Mouse (Mus musculus) megakaryocyte, embryonic 14.5 days (primary cell): ENCODE measurements around the gene Ano6. TPM values are rescaled to one million over a fixed set of nuclear protein-coding genes. Genes with fewer than 3 reads are reported as not detected.
A peak's percentile ranks its signal among the peaks of the same experiment; 100 is the strongest.

ENCODE experiments used
- H3K27me3 ChIP-seq: replicated peaks from 2 replicates; pipeline ENCODE3; 2012; ENCODE audit warnings: inconsistent platforms
- H3K36me3 ChIP-seq: replicated peaks from 2 replicates; pipeline ENCODE3; 2012; ENCODE audit warnings: low read length, inconsistent platforms, mixed read lengths
- H3K4me1 ChIP-seq: 2 replicates; pipeline ENCODE4 v1.6.1; 2012; ENCODE audit warnings: inconsistent platforms
- H3K4me3 ChIP-seq: replicated peaks from 2 replicates; pipeline ENCODE3; 2012; ENCODE audit warnings: moderate library complexity, mild to moderate bottlenecking, inconsistent platforms
- H3K9me3 ChIP-seq: 2 replicates; pipeline ENCODE4 v1.6.1; 2012; ENCODE audit warnings: inconsistent platforms
- FLI1 ChIP-seq: IDR thresholded peaks from 2 replicates; pipeline ENCODE4 v1.6.1; 2012; ENCODE audit warnings: low read length, inconsistent platforms, mixed read lengths
- GATA1 ChIP-seq: IDR thresholded peaks from 3 replicates; pipeline ENCODE4 v1.6.1; 2012; ENCODE audit warnings: mixed read lengths, low read length, inconsistent platforms, borderline replicate concordance
- polyA plus RNA-seq: library from polyadenylated mRNA; stranded (reverse); fragments of >175 nt; gene quantifications from 2 replicates; pipeline ENCODE4 v1.2.3, GENCODE M21; 2012; ENCODE audit warnings: low replicate concordance; ENCODE audit not compliant: insufficient read depth

The Ano6 gene
- polyA plus RNA-seq, 1 experiment: 10.3 TPM

DNA sequence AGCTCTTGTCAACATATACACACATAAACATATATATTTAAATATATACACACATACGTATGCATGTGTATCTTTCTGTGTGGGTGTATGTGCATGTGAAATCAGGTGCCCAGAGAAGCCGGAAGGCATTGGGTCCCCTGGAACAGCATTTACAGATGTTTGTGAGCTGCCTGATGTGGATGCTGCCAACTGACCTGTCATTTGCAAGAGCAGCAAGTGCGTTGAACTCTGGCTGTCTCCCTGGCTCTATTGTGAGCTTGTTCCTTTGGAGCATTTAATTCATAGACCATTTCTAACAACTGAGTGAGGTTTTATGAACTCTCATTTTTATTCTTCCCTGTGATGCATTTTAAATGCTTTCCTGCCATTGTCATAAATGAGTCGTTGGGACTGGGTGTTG lies 91.8 kb downstream of the Ano6 start:
- Histone ChIP-seq H3K4me3 (peak overlapping the region; percentile 9), H3K27me3 (no peaks in the 10 kb centered on the region), H3K4me1 (peaks cover 92% of the 10 kb centered on the region), H3K36me3 (peaks cover 59% of the 10 kb centered on the region), H3K9me3 (no peaks in the 10 kb centered on the region)
- TF ChIP-seq FLI1 (no peak), GATA1 (no peak)

DNA sequence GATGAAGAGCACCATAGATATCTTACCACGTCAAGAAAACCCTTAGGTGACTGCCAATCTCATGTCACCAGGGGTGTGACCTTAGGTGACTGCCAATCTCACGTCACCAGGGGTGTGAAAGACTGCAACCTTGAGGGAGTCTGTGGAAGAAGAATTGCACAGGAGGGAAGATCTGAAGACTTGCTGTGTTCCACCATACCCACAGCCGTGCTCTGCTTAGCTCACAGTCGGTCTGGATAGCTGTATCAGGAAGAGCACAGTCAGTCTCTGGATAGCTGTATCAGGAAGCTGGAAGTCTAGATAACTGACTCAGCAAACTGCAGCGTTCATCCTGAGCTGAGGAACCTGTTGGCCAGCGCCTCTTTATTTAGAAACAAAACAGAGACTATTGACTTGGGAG lies 92.9 kb downstream of the Ano6 start:
- peaks cover 54% of the 10 kb centered on the region for H3K36me3 ChIP-seq
- TF ChIP-seq GATA1 (peak; percentile 45; the same call in 1 of the 3 replicates), FLI1 (no peak)
- H3K4me1 ChIP-seq: peaks cover 92% of the 10 kb centered on the region
- no peaks in the 10 kb centered on the region for H3K27me3 ChIP-seq
- H3K4me3 ChIP-seq: peak overlapping the region; percentile 86
- no peaks in the 10 kb centered on the region for H3K9me3 ChIP-seq

DNA sequence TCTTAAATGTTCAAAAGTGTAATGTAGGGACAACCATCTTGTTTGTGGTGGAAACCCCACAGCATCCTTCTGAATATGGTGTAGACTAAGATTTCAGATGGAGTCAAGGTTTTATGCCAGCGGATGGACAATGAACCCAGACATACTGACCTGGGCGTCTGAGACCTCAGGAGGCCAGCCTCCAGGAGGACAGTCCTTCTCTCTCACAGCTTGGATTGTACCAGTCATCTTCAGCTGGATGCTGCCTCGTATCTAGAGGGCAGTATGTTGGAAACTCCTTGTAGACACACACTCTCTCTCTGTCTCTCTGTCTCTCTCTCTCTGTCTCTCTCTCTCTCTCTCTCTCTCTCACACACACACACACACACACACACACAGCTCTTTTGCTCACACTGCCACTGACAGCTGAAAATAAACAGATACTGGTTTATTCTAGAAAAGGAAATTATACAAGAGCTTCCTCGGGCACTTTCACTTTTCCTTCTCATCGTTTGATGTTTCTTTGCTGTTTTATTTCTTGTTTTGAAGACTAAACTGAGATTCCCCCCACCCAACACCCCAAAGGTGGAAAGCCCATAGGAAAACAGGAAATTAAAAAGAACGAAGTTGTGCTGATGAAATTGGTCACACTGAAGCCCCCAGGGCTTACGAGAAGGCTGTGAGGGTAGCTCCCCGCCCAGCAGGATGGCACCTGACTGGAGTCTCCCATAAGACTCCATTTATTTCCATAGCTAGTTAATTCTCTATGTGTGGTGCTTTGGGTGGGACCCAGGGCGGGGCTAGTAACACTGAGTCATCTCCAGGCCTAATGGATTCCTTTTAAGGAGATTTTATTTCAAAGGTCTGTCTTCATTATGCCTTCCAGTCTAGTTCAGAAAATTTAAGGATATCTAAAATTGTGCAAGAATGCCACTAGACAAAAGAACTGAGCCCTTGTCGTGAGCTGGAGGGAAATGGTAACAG lies 94.3 kb downstream of the Ano6 start:
- peaks cover 4% of the 10 kb centered on the region for H3K9me3 ChIP-seq

DNA sequence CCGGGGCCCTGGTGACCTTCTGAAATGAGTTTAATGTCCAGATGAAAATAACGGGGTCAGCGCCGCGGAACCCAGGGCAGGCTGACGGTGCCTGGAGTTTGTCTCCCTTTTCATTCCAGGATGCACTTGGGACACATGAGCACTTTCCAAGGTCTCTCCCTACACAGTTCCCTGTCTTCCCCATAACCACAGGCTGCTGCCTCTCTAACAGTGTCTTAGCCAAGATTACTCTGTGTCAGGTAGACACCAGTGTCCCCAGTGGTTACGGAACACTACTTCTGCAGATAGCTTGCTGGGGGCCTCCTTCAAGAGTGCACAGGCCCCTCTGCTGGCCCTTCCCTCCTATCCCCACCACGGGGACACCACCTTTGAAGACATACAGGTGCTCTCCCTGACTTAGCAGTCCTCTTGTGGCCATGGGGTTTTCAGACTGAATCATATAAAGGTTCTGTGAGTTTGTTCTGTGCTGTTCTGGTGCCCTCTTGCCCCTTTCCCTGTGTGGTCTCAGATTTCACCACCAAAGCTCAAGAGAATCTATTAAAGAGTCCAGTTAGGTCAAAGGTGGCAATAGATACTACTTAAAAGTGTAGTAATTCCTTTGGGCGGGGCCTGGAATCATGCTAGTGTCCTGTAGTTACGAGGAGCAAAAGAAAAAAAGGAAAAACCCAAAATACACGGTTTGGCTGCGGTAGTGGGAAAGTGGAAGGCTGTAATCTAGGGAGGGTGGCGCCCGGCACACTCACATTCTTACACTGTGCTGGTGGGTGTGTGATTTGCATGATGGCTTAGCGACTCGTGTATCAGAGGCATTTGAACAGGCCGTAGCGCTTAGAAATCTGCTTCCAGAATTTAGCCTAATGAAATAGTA lies 95.5 kb downstream of the Ano6 start:
- Histone ChIP-seq H3K27me3 (no peaks in the 10 kb centered on the region), H3K9me3 (peaks cover 6% of the 10 kb centered on the region), H3K36me3 (peaks cover 59% of the 10 kb centered on the region), H3K4me1 (peaks cover 88% of the 10 kb centered on the region), H3K4me3 (peak overlapping the region; percentile 35)
- TF ChIP-seq FLI1 (no peak), GATA1 (no peak)

More for the DNA sequence above, 94.3 kb downstream of the Ano6 start:
- peaks cover 93% of the 10 kb centered on the region for H3K4me1 ChIP-seq
- no peak for TF ChIP-seq FLI1
- no peak for TF ChIP-seq GATA1
- peaks cover 56% of the 10 kb centered on the region for H3K36me3 ChIP-seq
- H3K27me3 ChIP-seq: no peaks in the 10 kb centered on the region
- H3K4me3 ChIP-seq: peak overlapping the region; percentile 71

DNA sequence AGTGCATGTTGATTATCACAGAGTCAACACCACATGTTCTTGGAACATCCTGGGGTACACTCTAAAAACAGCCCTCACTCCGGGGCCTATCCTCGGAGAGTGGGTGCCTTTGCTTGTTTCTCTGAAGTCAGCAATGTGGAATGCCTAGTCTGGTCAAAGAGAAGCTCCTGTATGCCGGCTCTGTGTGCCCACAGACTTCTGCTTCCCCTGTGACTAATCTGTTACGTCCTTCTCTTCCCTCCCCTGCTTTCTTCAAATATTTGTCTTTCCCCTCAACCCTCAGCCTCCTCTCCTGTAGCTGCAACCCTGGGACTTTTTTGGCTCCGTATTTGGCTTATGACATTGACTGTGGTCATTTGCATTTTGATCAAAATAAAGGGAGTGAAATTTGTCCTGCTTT lies 96.7 kb downstream of the Ano6 start:
- peaks cover 60% of the 10 kb centered on the region for H3K36me3 ChIP-seq
- no peaks in the 10 kb centered on the region for H3K27me3 ChIP-seq
- H3K4me3 ChIP-seq: peak overlapping the region; percentile 53
- H3K4me1 ChIP-seq: peaks cover 87% of the 10 kb centered on the region
- TF ChIP-seq FLI1 (no peak), GATA1 (no peak)
- H3K9me3 ChIP-seq: peaks cover 6% of the 10 kb centered on the region

DNA sequence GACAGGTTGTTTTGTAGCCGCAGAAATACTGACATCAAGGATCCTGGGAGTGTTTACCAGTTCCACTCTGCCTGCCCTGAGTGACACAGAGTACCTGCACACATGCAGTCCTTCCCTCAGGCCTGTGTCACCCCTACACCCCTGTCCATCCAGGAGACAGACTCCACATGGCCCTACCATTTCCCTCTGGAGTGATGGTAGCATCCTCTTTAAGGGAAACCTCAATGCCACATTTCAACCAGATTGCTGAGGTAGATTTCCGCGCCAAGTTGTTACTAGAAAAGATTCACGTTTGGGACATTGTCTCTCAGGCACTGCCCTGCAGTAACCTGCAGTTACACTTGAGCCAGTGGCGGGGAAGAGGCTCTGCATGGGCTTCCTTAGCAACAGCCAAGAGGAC lies 97.9 kb downstream of the Ano6 start:
- Histone ChIP-seq H3K4me3 (no peak overlapping the region), H3K9me3 (peaks cover 6% of the 10 kb centered on the region), H3K36me3 (peaks cover 61% of the 10 kb centered on the region), H3K27me3 (no peaks in the 10 kb centered on the region), H3K4me1 (peaks cover 85% of the 10 kb centered on the region)
- TF ChIP-seq FLI1 (no peak), GATA1 (no peak)

DNA sequence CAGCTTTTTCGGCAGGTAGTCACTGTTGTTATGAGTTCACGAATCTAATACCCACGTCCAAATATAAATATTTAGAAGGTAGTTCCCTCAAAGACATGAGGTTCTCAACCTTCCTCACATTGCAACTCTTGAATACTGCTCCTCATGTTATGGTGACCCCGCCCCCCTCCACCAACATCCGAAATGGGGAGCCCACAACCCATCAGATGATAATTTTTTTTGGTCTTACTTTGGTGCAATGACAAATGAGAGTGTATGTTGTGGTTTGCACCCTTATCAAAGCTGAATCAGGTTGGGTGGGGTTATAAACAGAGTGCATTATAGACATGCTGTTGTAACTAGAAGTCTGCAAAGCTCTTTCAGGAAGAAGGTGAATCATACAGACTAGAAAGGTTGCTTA lies 99.7 kb downstream of the Ano6 start:
- Histone ChIP-seq H3K9me3 (peaks cover 6% of the 10 kb centered on the region), H3K4me3 (no peak overlapping the region), H3K36me3 (peaks cover 70% of the 10 kb centered on the region), H3K4me1 (peaks cover 88% of the 10 kb centered on the region), H3K27me3 (no peaks in the 10 kb centered on the region)
- no peak for TF ChIP-seq FLI1
- TF ChIP-seq GATA1: no peak

DNA sequence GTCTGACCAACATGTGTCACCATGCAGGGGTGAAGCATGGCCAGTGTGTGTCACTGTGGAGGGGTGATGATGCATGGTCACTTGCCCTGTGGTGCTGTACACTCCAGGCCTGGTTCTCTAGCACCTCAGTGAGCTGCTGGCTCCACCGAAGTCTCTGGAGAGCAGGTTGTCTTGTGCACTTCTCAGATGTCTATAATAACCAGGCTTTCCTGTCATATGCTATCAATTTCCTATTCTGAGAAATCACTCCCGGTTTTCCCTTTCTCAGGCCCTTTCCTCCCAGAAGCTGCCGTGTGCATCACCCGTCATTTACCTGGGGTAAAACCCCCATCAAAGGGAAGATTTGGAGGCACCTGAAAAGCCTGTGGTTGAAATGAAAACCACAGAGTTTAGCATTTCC lies 101.5 kb downstream of the Ano6 start:
- Histone ChIP-seq H3K4me3 (no peak overlapping the region), H3K36me3 (peaks cover 75% of the 10 kb centered on the region), H3K4me1 (peaks cover 70% of the 10 kb centered on the region), H3K9me3 (peaks cover 6% of the 10 kb centered on the region), H3K27me3 (no peaks in the 10 kb centered on the region)
- TF ChIP-seq GATA1 (no peak), FLI1 (no peak)

DNA sequence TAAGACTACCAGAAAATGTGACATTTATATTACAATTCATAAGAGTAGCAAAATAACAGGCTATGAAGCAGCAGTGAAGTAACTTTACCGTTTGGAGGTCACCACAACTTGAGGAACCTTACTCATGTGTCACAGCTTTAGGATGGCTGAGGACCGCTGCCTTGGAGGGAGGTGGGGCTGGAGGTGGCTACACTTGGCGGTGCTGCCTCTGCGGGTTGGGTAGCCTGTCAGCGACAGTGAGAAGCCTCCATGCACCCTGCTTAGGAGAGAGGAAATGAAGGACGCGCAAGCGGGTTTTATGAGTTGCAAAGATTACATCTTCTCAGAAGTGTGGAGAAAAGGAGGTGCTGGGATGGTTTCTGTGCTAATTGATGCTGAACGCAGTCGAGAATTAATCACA lies 102.3 kb downstream of the Ano6 start:
- Histone ChIP-seq H3K36me3 (peaks cover 82% of the 10 kb centered on the region), H3K9me3 (peaks cover 6% of the 10 kb centered on the region), H3K27me3 (no peaks in the 10 kb centered on the region), H3K4me1 (peaks cover 65% of the 10 kb centered on the region), H3K4me3 (no peak overlapping the region)
- TF ChIP-seq FLI1: no peak
- no peak for TF ChIP-seq GATA1
